Mouse (Mus musculus) limb, embryonic 13.5 days (tissue): ENCODE data around the gene Lman1l. TPM values are rescaled to one million over a fixed set of nuclear protein-coding genes. Genes with fewer than 3 reads are reported as not detected.

Experiments used
- ATAC-seq: fragments of 200-750 bp; cut with Nextera tagmentation; 2 replicates; pipeline ENCODE4 v1.8.0; 2017; ENCODE audit warnings: low read depth, moderate number of reproducible peaks, moderate TSS enrichment; ENCODE audit not compliant: low FRiP score
- H3K27ac ChIP-seq: fragments of 300-500 bp; sonication (generic); 2 replicates; pipeline ENCODE4 v1.5.1; 2015; ENCODE audit warnings: inconsistent platforms, mild to moderate bottlenecking, moderate library complexity
- H3K27me3 ChIP-seq: fragments of 300-500 bp; sonication (generic); 2 replicates; pipeline ENCODE4 v1.6.1; 2015; ENCODE audit warnings: mild to moderate bottlenecking, inconsistent platforms
- H3K36me3 ChIP-seq: fragments of 300-500 bp; sonication (generic); 2 replicates; pipeline ENCODE4 v1.6.1; 2015; ENCODE audit warnings: inconsistent platforms, mild to moderate bottlenecking, moderate library complexity
- H3K4me1 ChIP-seq: fragments of 300-500 bp; sonication (generic); 2 replicates; pipeline ENCODE4 v1.6.1; 2015; ENCODE audit warnings: inconsistent platforms
- H3K4me2 ChIP-seq: fragments of 300-500 bp; sonication (generic); replicated peaks from 2 replicates; pipeline ENCODE4 v1.6.1; 2015; ENCODE audit warnings: inconsistent platforms, mild to moderate bottlenecking, moderate library complexity
- H3K4me3 ChIP-seq: fragments of 300-500 bp; sonication (generic); 2 replicates; pipeline ENCODE4 v1.5.1; 2015; ENCODE audit warnings: moderate library complexity, mild to moderate bottlenecking, inconsistent platforms
- H3K9ac ChIP-seq: fragments of 300-500 bp; sonication (generic); 2 replicates; pipeline ENCODE4 v1.6.1; 2015; ENCODE audit warnings: mild to moderate bottlenecking, inconsistent platforms
- H3K9me3 ChIP-seq: fragments of 300-500 bp; sonication (generic); 2 replicates; pipeline ENCODE4 v1.6.1; 2016; ENCODE audit warnings: inconsistent platforms
- WGBS: fragments of 180-500 bp; shearing (Covaris S2); methylation state at CpG from one replicate; pipeline ENCODE4 v1.1.7; 2015; 5-methylcytosine and 5-hydroxymethylcytosine counted together
- polyA plus RNA-seq: library from polyadenylated mRNA; unstranded; fragments of >200 nt; fragmentation: Nextera tagmentation; extraction: Ambion mirVana; gene quantifications from 2 replicates; pipeline ENCODE4 v1.2.1, GENCODE M21; 2015

The Lman1l gene
- polyA plus RNA-seq, 1 experiment from 2014 or later: not detected

- Histone ChIP-seq H3K27me3 (peaks cover 20% of the 10 kb centered on the region), H3K27ac (no peak overlapping the region), H3K4me3 (no peak overlapping the region), H3K9ac (no peak overlapping the region), H3K9me3 (no peaks in the 10 kb centered on the region), H3K36me3 (no peaks in the 10 kb centered on the region), H3K4me2 (no peak overlapping the region), H3K4me1 (0 out of 2 replicates have a peak, but pooled peaks cover 4% of the 10 kb centered on the region)
- ATAC-seq: no peak
- 67% methylated on average over 3 of the region's 3 CpGs for WGBS
Observed at GRCm38 (mm10) chr9:57609803-57610202, 10.8 kb downstream of the Lman1l start.

DNA sequence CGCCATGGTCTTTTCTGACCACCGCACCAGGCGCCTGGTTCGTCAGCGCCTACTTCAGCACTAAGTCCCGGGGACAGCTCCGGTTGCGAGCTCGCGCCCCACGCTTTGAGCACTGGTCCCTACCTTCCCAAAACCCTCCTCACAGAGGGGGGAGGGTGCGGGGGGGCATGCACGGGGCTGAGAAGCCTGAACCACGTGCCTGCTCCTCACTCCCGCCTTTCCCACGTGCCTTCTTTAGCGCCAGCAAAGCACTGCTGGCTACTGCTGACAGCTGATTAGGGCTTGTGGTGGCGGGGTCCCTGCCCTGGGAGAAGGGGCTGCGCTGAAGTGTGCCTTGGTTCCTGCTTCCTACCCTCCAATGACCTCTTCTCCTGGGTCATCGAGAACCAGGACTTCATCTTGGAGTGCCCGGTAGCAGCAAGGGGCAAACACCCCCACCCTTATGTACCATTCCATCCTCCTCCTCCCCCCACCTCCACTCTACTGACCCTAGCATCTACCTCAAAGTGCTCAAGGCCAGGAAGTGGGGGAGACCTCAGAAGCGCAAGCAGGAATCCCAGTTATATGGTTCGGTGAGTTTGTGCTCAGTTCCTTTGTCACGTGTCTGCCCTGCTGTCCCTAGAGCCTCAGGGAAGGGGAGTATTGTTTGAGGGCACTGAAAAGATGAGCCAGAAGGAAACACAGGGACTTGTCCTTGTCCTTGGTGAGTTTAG, 14.3 kb downstream of the Lman1l start, which contains the start of gene Cplx3:
TSS of gene Cplx3 (minus strand) at position 143 of the 713 bp plus-strand sequence.
- Histone ChIP-seq H3K4me2 (peak within 1 kb of the TSS; percentile 37), H3K9me3 (no peaks in the 10 kb centered on the region), H3K4me1 (peaks cover 6% of the 10 kb centered on the region; the same call in 1 of the 2 replicates), H3K4me3 (no peak within 1 kb of the TSS), H3K27me3 (peaks cover 24% of the 10 kb centered on the region), H3K36me3 (no peaks in the 10 kb centered on the region), H3K9ac (no peak within 1 kb of the TSS), H3K27ac (no peak within 1 kb of the TSS)
- 12% methylated on average over 24 of the region's 24 CpGs for WGBS
- ATAC-seq: peak; percentile 89

- Histone ChIP-seq H3K4me3 (no peak overlapping the region), H3K4me1 (peaks cover 13% of the 10 kb centered on the region), H3K27me3 (peaks cover 24% of the 10 kb centered on the region), H3K9ac (no peak overlapping the region), H3K27ac (no peak overlapping the region), H3K4me2 (no peak overlapping the region), H3K9me3 (no peaks in the 10 kb centered on the region), H3K36me3 (no peaks in the 10 kb centered on the region)
- 20% methylated on average over 9 of the region's 9 CpGs for WGBS
- no peak for ATAC-seq
Observed at GRCm38 (mm10) chr9:57605503-57605902, 15.1 kb downstream of the Lman1l start.

- Histone ChIP-seq H3K36me3 (no peaks in the 10 kb centered on the region), H3K9me3 (no peaks in the 10 kb centered on the region), H3K4me2 (no peak overlapping the region), H3K4me1 (peaks cover 14% of the 10 kb centered on the region), H3K27me3 (peaks cover 24% of the 10 kb centered on the region), H3K9ac (no peak overlapping the region), H3K4me3 (no peak overlapping the region), H3K27ac (no peak overlapping the region)
- ATAC-seq: no peak
- 77% methylated on average over 4 of the region's 4 CpGs for WGBS
Observed at GRCm38 (mm10) chr9:57604875-57605274, 15.7 kb downstream of the Lman1l start.

DNA sequence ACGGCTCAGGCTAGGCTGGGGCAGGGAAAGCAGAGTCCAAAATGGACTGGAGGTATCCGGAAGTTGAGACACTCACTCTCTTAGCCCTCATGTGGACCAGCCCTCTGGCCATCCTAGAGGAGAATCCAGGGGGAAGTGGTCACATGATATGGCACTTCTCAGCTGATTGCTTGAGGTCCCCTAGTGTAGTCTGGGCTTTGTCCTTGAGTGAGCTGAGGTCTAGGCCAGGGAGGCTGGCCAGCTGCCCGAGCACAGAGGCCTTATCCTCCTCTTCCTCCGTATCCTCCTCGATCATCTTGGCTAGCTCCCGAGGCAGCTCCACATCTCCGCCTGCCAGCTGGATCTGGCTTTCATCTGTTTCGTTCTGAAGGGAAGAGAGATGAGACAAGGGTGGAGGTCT, 18.5 kb downstream of the Lman1l start:
- Histone ChIP-seq H3K4me2 (no peak overlapping the region), H3K4me3 (no peak overlapping the region), H3K27me3 (peaks cover 20% of the 10 kb centered on the region), H3K4me1 (peaks cover 20% of the 10 kb centered on the region), H3K9ac (no peak overlapping the region), H3K9me3 (no peaks in the 10 kb centered on the region), H3K27ac (no peak overlapping the region), H3K36me3 (no peaks in the 10 kb centered on the region)
- no peak for ATAC-seq
- 53% methylated on average over 8 of the region's 8 CpGs for WGBS

DNA sequence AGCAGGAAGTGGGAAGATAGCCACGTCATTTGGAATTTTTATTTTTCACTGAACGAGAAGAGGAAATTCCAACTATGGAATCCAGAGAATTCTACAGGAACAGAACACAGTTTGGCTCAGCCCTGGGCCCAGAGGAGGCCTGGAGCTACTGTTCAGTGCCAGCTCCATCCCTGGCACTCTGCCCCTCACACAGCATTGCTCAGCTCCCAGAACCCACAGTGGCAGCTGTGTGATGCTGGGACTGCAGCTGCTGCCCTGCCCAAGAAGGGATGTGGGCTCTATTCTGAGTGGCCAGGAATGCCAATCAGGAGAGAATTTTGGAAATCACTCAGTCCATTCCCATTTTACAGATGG, 19.2 kb downstream of the Lman1l start:
- peaks cover 12% of the 10 kb centered on the region for H3K27me3 ChIP-seq
- H3K4me2 ChIP-seq: no peak overlapping the region
- no peak for ATAC-seq
- peaks cover 18% of the 10 kb centered on the region for H3K4me1 ChIP-seq
- H3K4me3 ChIP-seq: no peak overlapping the region
- no peaks in the 10 kb centered on the region for H3K9me3 ChIP-seq
- WGBS: 31% methylated on average over 2 of the region's 2 CpGs
- H3K9ac ChIP-seq: no peak overlapping the region
- peaks cover 2% of the 10 kb centered on the region; the same call in 1 of the 2 replicates for H3K36me3 ChIP-seq
- no peak overlapping the region for H3K27ac ChIP-seq

DNA sequence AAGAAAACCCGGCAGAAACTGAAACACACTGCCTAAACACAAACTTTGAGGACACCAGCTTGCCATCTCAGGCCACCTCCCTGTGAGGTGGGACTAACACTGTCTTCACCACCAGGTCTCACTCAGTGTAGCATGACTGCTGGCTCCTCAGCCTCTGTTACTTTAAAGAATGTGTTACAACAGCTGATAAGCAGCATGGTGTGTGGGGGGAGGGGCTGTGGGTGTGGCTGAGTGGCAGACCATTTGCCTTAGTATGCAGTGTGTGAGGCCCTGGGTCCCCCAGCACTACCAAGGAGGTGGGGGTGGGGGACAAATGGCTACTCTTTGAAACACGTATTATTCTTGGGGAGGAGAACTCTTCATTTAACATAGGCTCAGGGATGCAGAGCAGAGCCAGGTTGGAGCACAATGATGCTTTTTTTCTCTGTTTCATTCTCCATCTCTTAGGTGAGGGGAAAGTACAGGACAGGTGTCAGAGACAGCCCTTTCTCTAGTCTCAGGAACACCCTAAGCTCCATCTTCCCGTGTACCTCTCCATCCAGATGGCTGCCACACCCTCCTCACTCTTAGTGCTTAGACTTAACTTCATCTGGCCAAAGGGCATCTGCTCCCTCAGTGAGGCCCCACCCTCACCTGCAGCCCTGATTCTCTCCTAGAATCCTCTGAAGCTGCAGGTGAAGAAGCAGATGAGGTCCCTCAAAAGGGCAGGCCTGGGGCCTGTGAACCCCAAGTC, 19.8 kb downstream of the Lman1l start:
- peaks cover 6% of the 10 kb centered on the region; the same call in 1 of the 2 replicates for H3K36me3 ChIP-seq
- H3K27me3 ChIP-seq: peaks cover 8% of the 10 kb centered on the region
- peak; percentile 54; the same call in 1 of the 2 replicates for ATAC-seq
- no peak overlapping the region for H3K9ac ChIP-seq
- H3K4me1 ChIP-seq: peaks cover 16% of the 10 kb centered on the region
- no peak overlapping the region for H3K4me3 ChIP-seq
- WGBS: 0% methylated on average over 3 of the region's 3 CpGs
- H3K27ac ChIP-seq: no peak overlapping the region
- H3K4me2 ChIP-seq: no peak overlapping the region
- no peaks in the 10 kb centered on the region for H3K9me3 ChIP-seq

- no peak overlapping the region for H3K4me3 ChIP-seq
- 58% methylated on average over 8 of the region's 8 CpGs for WGBS
- ATAC-seq: no peak
- no peak overlapping the region for H3K9ac ChIP-seq
- H3K27me3 ChIP-seq: no peaks in the 10 kb centered on the region
- H3K9me3 ChIP-seq: no peaks in the 10 kb centered on the region
- H3K4me2 ChIP-seq: no peak overlapping the region
- H3K36me3 ChIP-seq: peaks cover 21% of the 10 kb centered on the region
- peaks cover 16% of the 10 kb centered on the region for H3K4me1 ChIP-seq
- no peak overlapping the region for H3K27ac ChIP-seq
Observed at GRCm38 (mm10) chr9:57598851-57599563, 21.6 kb downstream of the Lman1l start.

DNA sequence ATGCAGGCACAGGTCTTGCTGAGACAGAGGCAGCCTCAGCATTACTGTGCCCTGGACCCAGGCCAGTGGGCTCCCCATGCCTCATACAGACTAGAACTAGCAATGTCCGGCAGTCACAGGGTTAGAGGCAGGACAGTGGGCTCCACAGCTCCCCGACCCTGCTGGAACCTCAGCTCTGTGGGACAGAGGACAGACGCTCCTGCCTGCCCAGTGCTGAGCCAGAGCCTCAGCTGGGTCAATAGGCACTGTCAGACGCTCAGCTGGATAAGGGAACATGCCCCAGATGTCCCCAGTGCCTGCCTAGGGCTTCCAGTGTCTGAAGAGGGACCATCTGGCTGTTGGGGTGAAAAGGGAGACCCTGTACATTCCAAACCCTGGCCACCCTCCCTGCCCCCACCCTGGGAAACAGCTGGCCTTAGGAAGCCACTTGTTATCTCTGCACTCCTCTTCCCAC, 22.6 kb downstream of the Lman1l start:
- H3K27me3 ChIP-seq: no peaks in the 10 kb centered on the region
- 0 out of 2 replicates have a peak, but pooled peaks have one; percentile 17 for ATAC-seq
- peaks cover 32% of the 10 kb centered on the region for H3K36me3 ChIP-seq
- H3K27ac ChIP-seq: no peak overlapping the region
- no peaks in the 10 kb centered on the region for H3K9me3 ChIP-seq
- H3K4me3 ChIP-seq: no peak overlapping the region
- peaks cover 16% of the 10 kb centered on the region for H3K4me1 ChIP-seq
- H3K4me2 ChIP-seq: no peak overlapping the region
- 31% methylated on average over 4 of the region's 4 CpGs for WGBS
- H3K9ac ChIP-seq: no peak overlapping the region

DNA sequence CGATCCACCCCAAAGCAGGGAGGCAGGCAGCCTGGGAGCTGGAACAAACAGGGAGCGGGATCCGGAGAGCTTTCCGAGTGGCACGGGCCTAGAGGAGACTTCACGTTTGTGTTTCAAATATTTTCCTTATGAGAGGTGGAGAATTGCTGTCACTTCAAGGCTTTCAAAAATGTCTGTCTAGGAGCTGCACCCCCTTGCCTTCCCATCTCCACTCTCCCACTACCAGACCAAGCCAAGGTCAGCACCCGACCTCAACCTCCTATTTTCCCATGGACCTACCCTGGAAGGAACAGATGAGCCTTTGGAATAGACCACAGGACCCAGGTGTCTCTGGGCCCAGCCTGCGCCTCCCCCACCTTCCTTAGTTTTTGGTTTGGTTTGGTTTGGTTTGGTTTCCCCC, 23.3 kb downstream of the Lman1l start:
- Histone ChIP-seq H3K9ac (no peak overlapping the region), H3K27me3 (no peaks in the 10 kb centered on the region), H3K4me3 (no peak overlapping the region), H3K4me2 (no peak overlapping the region), H3K9me3 (no peaks in the 10 kb centered on the region), H3K4me1 (peaks cover 16% of the 10 kb centered on the region), H3K27ac (no peak overlapping the region), H3K36me3 (peaks cover 39% of the 10 kb centered on the region)
- 89% methylated on average over 8 of the region's 8 CpGs for WGBS
- no peak for ATAC-seq

DNA sequence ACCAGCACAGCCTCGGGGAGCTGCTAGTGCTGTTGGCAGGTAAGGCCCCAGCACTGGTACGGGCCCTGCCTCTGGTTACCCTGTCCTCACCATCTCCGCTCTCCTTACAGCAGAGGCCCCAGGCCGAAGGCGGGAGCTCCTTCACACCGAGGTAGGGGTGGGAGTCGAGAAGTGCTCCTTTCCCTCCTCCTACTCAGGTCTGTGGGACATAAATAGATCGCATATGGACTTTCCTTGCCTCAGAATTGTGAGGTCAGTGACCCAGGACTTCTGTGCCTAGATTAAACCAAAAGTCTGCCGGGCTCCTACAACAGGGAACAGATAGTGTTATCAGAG, 26.4 kb downstream of the Lman1l start:
- Histone ChIP-seq H3K4me2 (no peak overlapping the region), H3K36me3 (peaks cover 43% of the 10 kb centered on the region), H3K4me1 (peaks cover 14% of the 10 kb centered on the region), H3K4me3 (no peak overlapping the region), H3K9ac (no peak overlapping the region), H3K27ac (no peak overlapping the region), H3K9me3 (no peaks in the 10 kb centered on the region), H3K27me3 (no peaks in the 10 kb centered on the region)
- no peak for ATAC-seq
- WGBS: 80% methylated on average over 9 of the region's 9 CpGs
